Mouse (Mus musculus) frontal cortex, postnatal 25 days (tissue): ENCODE measurements around the gene 2210016L21Rik.
"Not testable (repeated sequence)": the region's sequence is repeated elsewhere in the genome, so short reads cannot be mapped to it uniquely, and the experiment has no call there.

Experiments
- DNase-seq, 2 experiments: peaks; one replicate each; pipeline ENCODE4 v3.0.0; 2022; ENCODE audit warnings: low spot score in 2 of 2

The 2210016L21Rik gene

DNA sequence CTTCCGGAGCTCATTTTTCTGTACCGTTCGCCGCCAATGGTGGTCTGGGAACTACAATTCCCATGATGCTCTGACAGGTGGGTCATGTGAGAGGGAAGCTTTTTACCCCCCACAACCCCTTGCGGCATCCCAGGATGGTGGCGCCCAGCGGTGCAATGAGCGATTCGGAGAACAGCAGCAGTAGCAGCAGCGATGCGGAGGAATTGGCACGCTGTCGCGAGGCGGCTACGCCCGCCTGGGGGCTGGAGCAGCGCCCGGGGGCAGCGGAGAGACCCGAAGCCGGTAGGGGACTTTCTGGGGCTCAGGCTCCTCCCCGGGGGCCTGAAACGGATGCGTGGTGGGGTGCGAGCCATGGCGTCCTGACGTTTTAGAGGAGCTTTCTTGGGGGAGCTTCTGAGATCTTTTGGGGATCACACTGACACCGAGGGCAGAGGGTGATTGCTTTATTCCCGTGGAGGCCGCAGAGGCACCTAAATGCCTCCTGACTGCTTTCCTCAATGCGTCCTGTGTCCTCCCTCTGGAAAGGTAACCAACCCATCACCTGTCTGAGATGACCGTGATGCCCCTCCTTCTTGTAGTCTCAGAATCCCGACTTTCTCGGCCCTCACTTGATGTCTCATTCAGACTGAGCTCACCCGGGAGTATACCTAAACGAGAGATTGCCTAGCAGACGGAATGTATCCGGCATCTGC is at the start of gene 2210016L21Rik:
Gene 2210016L21Rik (plus strand): TSS at position 85 of the 692 bp plus-strand sequence.
- DNase-seq = peak; percentile 75

DNA sequence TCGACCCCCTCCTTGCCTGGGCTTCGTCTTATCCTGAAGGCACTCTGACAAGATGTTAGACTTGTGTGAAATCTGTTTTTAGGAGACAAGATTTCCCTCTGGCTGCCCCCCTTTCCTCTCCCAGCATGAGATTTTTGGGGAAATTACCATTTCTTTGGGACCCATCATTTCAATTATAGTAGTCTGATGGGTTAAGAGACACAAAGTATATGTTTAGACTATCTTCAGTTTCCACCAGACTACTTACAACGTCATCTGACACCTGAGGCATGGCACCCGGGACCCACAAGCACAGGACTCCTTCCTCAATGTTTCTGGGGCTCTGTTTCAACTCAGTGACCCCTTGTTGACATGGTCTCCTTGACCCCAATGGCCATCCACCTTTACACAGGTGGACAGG is 46.4 kb upstream of the 2210016L21Rik start:
- no peak for DNase-seq

DNA sequence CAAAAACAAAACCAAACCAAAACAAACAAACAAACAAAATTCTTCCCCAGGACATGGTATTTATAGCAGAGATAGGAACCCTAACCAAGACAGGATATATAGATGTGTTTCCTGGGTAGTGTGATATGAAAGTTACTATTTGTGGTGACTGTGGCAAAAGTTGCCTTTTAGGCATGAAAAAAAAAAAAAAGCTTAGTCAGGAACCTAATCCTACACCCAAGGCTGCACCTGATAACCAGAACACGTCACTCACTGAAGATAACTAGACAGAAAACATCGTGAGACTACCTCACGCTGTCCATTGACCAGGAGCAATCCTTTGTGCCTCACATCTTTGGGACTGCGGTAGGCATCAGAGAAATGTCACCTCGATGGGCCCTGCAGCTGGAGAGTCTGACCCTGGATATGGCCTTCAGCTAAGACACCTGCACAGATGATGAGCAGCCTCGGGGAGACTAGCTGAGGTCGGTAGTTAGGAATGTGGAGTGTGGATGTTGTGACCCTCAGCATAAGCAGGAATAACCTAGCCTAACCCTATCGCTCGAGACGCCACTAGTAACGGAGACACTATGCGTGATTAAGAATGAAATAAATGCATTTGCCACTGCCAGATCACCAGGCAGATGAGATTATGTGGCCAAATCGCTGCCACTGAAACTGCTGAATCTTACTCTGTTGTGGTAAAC is 45.1 kb upstream of the 2210016L21Rik start, which contains the start of gene Oasl2:
Gene Oasl2 (plus strand): TSS at position 249 of the 686 bp plus-strand sequence.
- no peak for DNase-seq

GRCm38 (mm10) chr5:114897374-114897793 is 44.6 kb upstream of the 2210016L21Rik start:
- no peak for DNase-seq

- DNase-seq = no peak
These were observed 43.1 kb upstream of the 2210016L21Rik start for GRCm38 (mm10) chr5:114898857-114899256.

- no peak for DNase-seq
These were observed 39.5 kb upstream of the 2210016L21Rik start for GRCm38 (mm10) chr5:114902413-114902812.

- DNase-seq = no peak
These were observed 33.2 kb upstream of the 2210016L21Rik start for GRCm38 (mm10) chr5:114908598-114909305.

GRCm38 (mm10) chr5:114913686-114914085 is 28.3 kb upstream of the 2210016L21Rik start:
- DNase-seq = no peak

GRCm38 (mm10) chr5:114914855-114915254 is 27.1 kb upstream of the 2210016L21Rik start:
- no peak for DNase-seq

GRCm38 (mm10) chr5:114915854-114916253 is 26.1 kb upstream of the 2210016L21Rik start:
- DNase-seq = no peak

DNA sequence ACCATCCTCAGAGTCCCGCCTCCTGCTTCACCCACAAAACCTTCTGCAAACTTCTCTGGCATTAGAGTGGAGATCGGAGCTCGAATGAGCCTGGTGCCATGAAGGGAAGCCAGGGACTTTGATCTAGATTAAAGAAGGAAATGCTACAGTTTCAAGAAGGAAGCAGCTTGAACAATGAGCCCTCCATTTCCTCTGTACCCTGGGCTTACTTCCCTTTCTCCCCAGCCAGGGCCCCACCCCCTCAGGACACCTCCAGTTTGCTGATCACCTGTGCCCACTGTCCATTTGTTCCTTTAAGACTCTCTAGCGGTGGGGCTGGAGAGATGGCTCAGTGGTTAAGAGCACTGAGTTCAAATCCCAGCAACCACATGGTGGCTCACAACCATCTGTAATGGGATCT is 25.2 kb upstream of the 2210016L21Rik start:
- no peak for DNase-seq

- not testable (repeated sequence) for DNase-seq
These were observed 24.6 kb upstream of the 2210016L21Rik start for GRCm38 (mm10) chr5:114917357-114917756.

DNA sequence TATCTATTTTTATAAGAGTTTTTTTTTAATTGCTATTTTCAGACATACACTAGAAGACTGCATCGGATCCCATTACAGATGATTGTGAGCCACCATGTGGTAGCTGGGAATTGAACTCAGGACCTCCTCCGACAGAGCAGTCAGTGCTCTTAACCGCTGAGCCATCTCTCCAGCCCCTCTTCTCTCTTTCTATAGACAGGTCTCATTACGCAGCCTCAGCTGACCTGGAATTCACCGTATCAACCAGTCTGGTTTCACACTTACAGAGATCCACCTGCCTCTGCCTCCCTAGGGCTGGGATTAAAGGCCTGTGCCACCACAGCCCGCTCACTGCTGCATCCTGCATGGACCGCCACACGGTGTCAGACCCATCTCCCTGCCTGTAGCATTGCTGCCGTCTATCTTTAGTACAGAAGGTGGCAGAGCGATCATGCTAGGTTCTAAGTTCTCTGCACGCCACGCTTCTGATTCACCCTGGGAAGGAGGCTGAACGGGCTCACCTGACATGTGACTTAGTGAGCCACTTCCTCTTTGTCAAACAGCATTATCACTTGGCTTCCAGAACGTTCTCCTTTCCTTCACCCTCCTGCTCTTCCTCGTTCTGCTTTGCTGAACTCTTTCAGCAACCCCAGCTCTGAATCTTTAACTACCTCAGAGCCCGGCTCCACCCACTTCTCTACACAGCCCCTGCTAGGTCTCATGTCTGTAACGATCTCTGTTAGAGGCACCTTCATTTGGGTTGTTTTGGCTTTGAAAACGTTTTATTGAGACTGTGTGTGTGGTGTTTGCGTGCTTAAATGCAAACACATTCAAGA is 20.2 kb upstream of the 2210016L21Rik start:
- no peak for DNase-seq

GRCm38 (mm10) chr5:114922366-114922731 is 19.6 kb upstream of the 2210016L21Rik start:
- DNase-seq = no peak

DNA sequence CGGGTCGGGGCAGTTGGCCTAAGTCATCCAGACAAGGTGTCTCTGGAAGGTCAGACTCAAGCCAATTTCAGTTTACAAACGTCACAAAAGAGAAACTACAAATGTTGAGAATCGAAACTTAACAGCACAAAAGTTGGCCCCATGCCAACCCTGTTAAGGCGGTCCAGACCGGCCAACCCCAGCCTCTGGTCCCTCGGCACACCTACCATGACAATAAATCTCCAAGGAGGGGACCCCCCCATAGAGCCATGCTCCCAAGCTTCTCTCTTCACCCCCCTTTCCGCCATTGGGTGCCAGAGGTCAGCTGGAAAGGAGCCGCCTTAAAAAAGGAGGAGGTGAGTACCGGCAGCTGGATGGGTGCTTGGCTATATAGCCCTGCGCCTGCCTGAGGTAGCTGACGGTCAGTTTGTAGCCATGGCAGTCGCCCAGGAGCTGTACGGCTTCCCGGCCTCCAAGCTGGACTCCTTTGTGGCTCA is 18.9 kb upstream of the 2210016L21Rik start, which contains the start of gene Oasl1:
Gene Oasl1 (plus strand): TSS at position 243 of the 476 bp plus-strand sequence.
- DNase-seq = no peak

DNA sequence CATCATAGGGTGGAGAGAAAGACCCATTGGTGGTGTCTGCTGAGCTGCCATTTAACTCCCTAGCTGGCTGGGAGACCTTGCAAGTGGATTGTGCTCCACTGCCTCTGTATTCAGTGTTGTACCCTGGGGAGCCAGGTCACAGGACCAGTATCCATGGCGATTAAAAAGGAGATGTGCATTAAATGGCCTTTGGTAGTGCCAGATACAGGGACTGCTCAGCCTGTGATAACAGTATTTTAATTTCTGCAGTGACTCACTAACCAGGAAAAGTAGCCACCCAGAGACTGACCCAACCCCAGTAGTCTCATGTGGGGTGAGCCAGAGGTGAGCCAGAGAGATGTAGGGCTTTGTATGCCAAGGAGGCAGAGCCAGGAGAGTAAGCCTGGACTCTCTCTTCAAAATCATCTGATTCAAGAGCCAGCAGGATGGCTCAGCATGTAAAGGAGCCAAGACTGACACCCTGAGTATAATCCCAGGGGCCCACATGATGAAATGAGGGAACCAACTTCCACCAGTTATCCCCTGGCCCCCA is 15.7 kb upstream of the 2210016L21Rik start:
- no peak for DNase-seq

- no peak for DNase-seq
These were observed 15.2 kb upstream of the 2210016L21Rik start for GRCm38 (mm10) chr5:114926753-114927152.

GRCm38 (mm10) chr5:114931626-114932025 is 10.3 kb upstream of the 2210016L21Rik start:
- DNase-seq = no peak

GRCm38 (mm10) chr5:114933206-114933605 is 8.8 kb upstream of the 2210016L21Rik start:
- no peak for DNase-seq

DNA sequence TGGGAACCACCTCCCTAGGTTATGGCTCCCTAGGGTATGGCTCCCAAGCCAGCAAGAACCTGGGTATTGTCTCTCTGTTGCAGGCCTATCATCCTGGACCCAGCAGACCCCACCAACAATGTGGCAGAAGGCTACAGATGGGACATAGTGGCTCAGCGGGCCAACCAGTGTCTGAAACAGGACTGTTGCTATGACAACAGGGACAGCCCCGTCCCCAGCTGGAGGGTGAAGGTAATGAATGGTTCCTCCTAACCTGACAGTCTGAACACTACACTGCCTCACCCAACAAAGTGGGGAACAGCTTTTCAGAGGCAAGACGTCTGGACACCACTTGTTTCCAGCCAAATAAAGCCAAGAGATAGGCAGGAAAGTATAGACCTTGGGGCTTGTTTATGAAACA is 6.1 kb upstream of the 2210016L21Rik start:
- no peak for DNase-seq

- not testable (repeated sequence) for DNase-seq
These were observed 820 bp upstream of the 2210016L21Rik start for GRCm38 (mm10) chr5:114941138-114941537.
